Mouse (Mus musculus) myocyte (in vitro differentiated cells): ENCODE data around the gene Pigb.

Source experiments
- E2F4 ChIP-seq: IDR thresholded peaks from one replicate; pipeline ENCODE4 v1.6.1; 2011; ENCODE audit warnings: mild to moderate bottlenecking, control low read depth, moderate library complexity; ENCODE audit not compliant: insufficient read depth
- MAX ChIP-seq: IDR thresholded peaks from one replicate; pipeline ENCODE4 v1.6.1; 2011; ENCODE audit warnings: low read depth, mild to moderate bottlenecking, control low read depth
- MYOD1 ChIP-seq, 3 experiments: IDR thresholded peaks; one replicate each; pipeline ENCODE4 v1.6.1; 2011; ENCODE audit warnings: control low read depth in 2 of 3, low read depth in 2 of 3, mild to moderate bottlenecking in 2 of 3, moderate library complexity in 1 of 3; ENCODE audit not compliant: insufficient read length in 2 of 3, control insufficient read depth in 1 of 3
- MYOG ChIP-seq, 3 experiments: IDR thresholded peaks; one replicate each; pipeline ENCODE4 v1.6.1; 2011; ENCODE audit warnings: control low read depth in 2 of 3, low read depth in 2 of 3, mild to moderate bottlenecking in 2 of 3; ENCODE audit not compliant: insufficient read length in 2 of 3, control insufficient read depth in 1 of 3, insufficient read depth in 1 of 3
- POLR2A ChIP-seq: IDR thresholded peaks from one replicate; pipeline ENCODE4 v1.6.1; 2011; ENCODE audit warnings: low read depth, mild to moderate bottlenecking, control low read depth, moderate library complexity; ENCODE audit not compliant: insufficient read length
- POLR2AphosphoS2 ChIP-seq: IDR thresholded peaks from one replicate; pipeline ENCODE4 v1.6.1; 2011; ENCODE audit warnings: low read depth, control low read depth; ENCODE audit not compliant: insufficient read length
- REST ChIP-seq: IDR thresholded peaks from one replicate; pipeline ENCODE4 v1.6.1; 2011; ENCODE audit warnings: mild to moderate bottlenecking, control low read depth, moderate library complexity; ENCODE audit not compliant: insufficient read depth, insufficient read length
- TCF12 ChIP-seq: IDR thresholded peaks from one replicate; pipeline ENCODE4 v1.6.1; 2011; ENCODE audit warnings: mild to moderate bottlenecking, control low read depth; ENCODE audit not compliant: poor library complexity, insufficient read depth, severe bottlenecking
- USF1 ChIP-seq: IDR thresholded peaks from one replicate; pipeline ENCODE4 v1.6.1; 2011; ENCODE audit warnings: low read depth, mild to moderate bottlenecking, control low read depth, moderate library complexity

GRCm38 (mm10) chr9:72988706-72989105 is 51.5 kb downstream of the Pigb start:
- TF ChIP-seq MYOG (IDR thresholded peaks at IDR 0.05; ENCODE audit: control insufficient read depth in 1 of 3, insufficient read depth in 1 of 3, insufficient read length in 2 of 3, low read depth in 2 of 3) (no peak), POLR2A (no peak), MYOD1 (IDR thresholded peaks at IDR 0.05; ENCODE audit: control insufficient read depth in 1 of 3, insufficient read length in 2 of 3, low read depth in 2 of 3) (no peak), MAX (no peak), TCF12 (no peak), USF1 (no peak), POLR2AphosphoS2 (no peak), E2F4 (no peak), REST (no peak)
